Mouse (Mus musculus) MEL (cell line): ENCODE data around the gene Cdh19. TPM values are rescaled to one million over a fixed set of nuclear protein-coding genes. Genes with fewer than 3 reads are reported as not detected.
A peak's percentile ranks its signal among the peaks of the same experiment; 100 is the strongest.

ENCODE experiments used
- DNase-seq: peaks from one replicate; pipeline ENCODE4 v3.0.0; 2011; ENCODE audit warnings: low read depth, low spot score
- H3K27ac ChIP-seq: 2 replicates; pipeline ENCODE4 v1.5.1; 2012; ENCODE audit warnings: low read depth, mild to moderate bottlenecking, control low read depth, low read length, moderate library complexity; ENCODE audit not compliant: control insufficient read depth
- H3K27me3 ChIP-seq, 2 experiments: fragments of 150-350 bp in 1 of 2; sonication (generic) in 1 of 2; 2 replicates each; pipeline ENCODE4 v1.6.1; 2012; ENCODE audit warnings: low read length in 2 of 2, mild to moderate bottlenecking in 2 of 2, improper control_type of control experiment in 1 of 2, moderate library complexity in 1 of 2; ENCODE audit not compliant: insufficient read depth in 2 of 2, control insufficient read depth in 1 of 2
- H3K36me3 ChIP-seq, 2 experiments: 2 replicates each; pipeline ENCODE4 v1.6.1; 2012 to 2014; ENCODE audit warnings: low read length in 2 of 2, improper control_type of control experiment in 1 of 2, inconsistent platforms in 1 of 2, mild to moderate bottlenecking in 1 of 2; ENCODE audit not compliant: insufficient read depth in 2 of 2, control insufficient read depth in 1 of 2
- H3K4me1 ChIP-seq, 2 experiments: fragments of 150-350 bp in 1 of 2; sonication (generic) in 1 of 2; 2 replicates each; pipeline ENCODE4 v1.6.1; 2012; ENCODE audit warnings: low read length in 2 of 2, improper control_type of control experiment in 1 of 2, mild to moderate bottlenecking in 1 of 2; ENCODE audit not compliant: insufficient read depth in 2 of 2, control insufficient read depth in 1 of 2
- H3K4me3 ChIP-seq, 2 experiments: fragments of 150-350 bp in 1 of 2; sonication (generic) in 1 of 2; 2 replicates each; pipeline ENCODE4 v1.5.1; 2012; ENCODE audit warnings: low read depth in 2 of 2, low read length in 2 of 2, mild to moderate bottlenecking in 2 of 2, moderate library complexity in 2 of 2, control low read depth in 1 of 2, improper control_type of control experiment in 1 of 2; ENCODE audit not compliant: control insufficient read depth in 1 of 2, insufficient read depth in 1 of 2
- H3K79me2 ChIP-seq: 2 replicates; pipeline ENCODE4 v1.6.1; 2012; ENCODE audit warnings: mild to moderate bottlenecking, low read length, moderate library complexity; ENCODE audit not compliant: control insufficient read depth, poor library complexity, insufficient read depth
- H3K9ac ChIP-seq: 2 replicates; pipeline ENCODE4 v1.6.1; 2012; ENCODE audit warnings: low read depth, mild to moderate bottlenecking, control low read depth, low read length, moderate library complexity; ENCODE audit not compliant: control insufficient read depth, poor library complexity, severe bottlenecking
- H3K9me3 ChIP-seq: fragments of 150-350 bp; sonication (generic); replicated peaks from 2 replicates; pipeline ENCODE4 v1.6.1; 2012; ENCODE audit warnings: mild to moderate bottlenecking, low read length, improper control_type of control experiment, moderate library complexity; ENCODE audit not compliant: insufficient read depth
- BHLHE40 ChIP-seq: IDR thresholded peaks from 2 replicates; pipeline ENCODE4 v1.6.1; 2012; ENCODE audit warnings: low read depth, mild to moderate bottlenecking, inconsistent platforms, low read length, improper control_type of control experiment, borderline replicate concordance
- CHD1 ChIP-seq: IDR thresholded peaks from 2 replicates; pipeline ENCODE4 v1.6.1; 2012; ENCODE audit warnings: low read depth, mild to moderate bottlenecking, inconsistent platforms, low read length, improper control_type of control experiment
- CHD2 ChIP-seq: IDR thresholded peaks from 2 replicates; pipeline ENCODE4 v1.6.1; 2011; ENCODE audit warnings: low read length, improper control_type of control experiment
- CTCF ChIP-seq, 3 experiments: IDR thresholded peaks in 2 of 3; conservative IDR thresholded peaks in 1 of 3; 2 replicates each; pipeline ENCODE4 v1.5.1; 2011 to 2012; ENCODE audit warnings: low read length in 3 of 3, low read depth in 2 of 3, mild to moderate bottlenecking in 2 of 3, improper control_type of control experiment in 1 of 3, inconsistent platforms in 1 of 3, mixed read lengths in 1 of 3, moderate library complexity in 1 of 3; ENCODE audit not compliant: control insufficient read depth in 1 of 3, insufficient read depth in 1 of 3, poor library complexity in 1 of 3, severe bottlenecking in 1 of 3
- E2F4 ChIP-seq: IDR thresholded peaks from 2 replicates; pipeline ENCODE4 v1.6.1; 2011; ENCODE audit warnings: low read depth, low read length, improper control_type of control experiment, borderline replicate concordance
- EP300 ChIP-seq, 2 experiments: IDR thresholded peaks; 2 replicates each; pipeline ENCODE4 v1.6.1; 2011; ENCODE audit warnings: improper control_type of control experiment in 2 of 2, low read length in 2 of 2, low read depth in 1 of 2, mild to moderate bottlenecking in 1 of 2
- ETS1 ChIP-seq: IDR thresholded peaks from 2 replicates; pipeline ENCODE4 v1.6.1; 2012; ENCODE audit warnings: low read depth, mild to moderate bottlenecking, inconsistent platforms, low read length, improper control_type of control experiment, moderate library complexity
- GABPA ChIP-seq: IDR thresholded peaks from 2 replicates; pipeline ENCODE4 v1.6.1; 2012; ENCODE audit warnings: low read depth, mild to moderate bottlenecking, inconsistent platforms, low read length, improper control_type of control experiment, moderate library complexity
- GATA1 ChIP-seq: IDR thresholded peaks from 2 replicates; pipeline ENCODE4 v1.6.1; 2011; ENCODE audit warnings: low read depth, low read length, improper control_type of control experiment
- HCFC1 ChIP-seq: IDR thresholded peaks from 2 replicates; pipeline ENCODE4 v1.6.1; 2012; ENCODE audit warnings: low read depth, mild to moderate bottlenecking, inconsistent platforms, low read length, improper control_type of control experiment, moderate library complexity
- JUND ChIP-seq: IDR thresholded peaks from 2 replicates; pipeline ENCODE4 v1.6.1; 2011; ENCODE audit warnings: low read depth, mild to moderate bottlenecking, improper control_type of control experiment, low read length
- KAT2A ChIP-seq: conservative IDR thresholded peaks from 2 replicates; pipeline ENCODE4 v1.6.1; 2012; ENCODE audit warnings: low read depth, low read length, improper control_type of control experiment, inconsistent platforms
- MAFK ChIP-seq: IDR thresholded peaks from 2 replicates; pipeline ENCODE4 v1.6.1; 2011; ENCODE audit warnings: low read depth, mild to moderate bottlenecking, low read length, improper control_type of control experiment, borderline replicate concordance
- MAX ChIP-seq: IDR thresholded peaks from 2 replicates; pipeline ENCODE4 v1.6.1; 2011; ENCODE audit warnings: low read length, improper control_type of control experiment
- MAZ ChIP-seq: IDR thresholded peaks from 2 replicates; pipeline ENCODE4 v1.6.1; 2012; ENCODE audit warnings: low read depth, mild to moderate bottlenecking, inconsistent platforms, low read length, improper control_type of control experiment
- MEF2A ChIP-seq: IDR thresholded peaks from 2 replicates; pipeline ENCODE4 v1.6.1; 2014; ENCODE audit warnings: low read depth, mild to moderate bottlenecking, inconsistent platforms, low read length, improper control_type of control experiment; ENCODE audit not compliant: poor library complexity, insufficient replicate concordance, severe bottlenecking; ENCODE audit errors: extremely low read depth
- MXI1 ChIP-seq: IDR thresholded peaks from 2 replicates; pipeline ENCODE4 v1.6.1; 2011; ENCODE audit warnings: mild to moderate bottlenecking, low read depth, low read length, improper control_type of control experiment
- MYB ChIP-seq: IDR thresholded peaks from 2 replicates; pipeline ENCODE4 v1.6.1; 2011; ENCODE audit warnings: mild to moderate bottlenecking, low read depth, low read length, improper control_type of control experiment
- MYC ChIP-seq: IDR thresholded peaks from 2 replicates; pipeline ENCODE4 v1.6.1; 2011; ENCODE audit warnings: low read depth, mild to moderate bottlenecking, low read length, improper control_type of control experiment, moderate library complexity
- NELFE ChIP-seq: IDR thresholded peaks from 2 replicates; pipeline ENCODE4 v1.6.1; 2011; ENCODE audit warnings: low read depth, low read length, improper control_type of control experiment
- POLR2AphosphoS2 ChIP-seq: IDR thresholded peaks from 2 replicates; pipeline ENCODE4 v1.6.1; 2011; ENCODE audit warnings: low read length, improper control_type of control experiment
- RAD21 ChIP-seq: IDR thresholded peaks from 2 replicates; pipeline ENCODE4 v1.6.1; 2011; ENCODE audit warnings: mild to moderate bottlenecking, low read depth, low read length, improper control_type of control experiment
- RCOR1 ChIP-seq: IDR thresholded peaks from 2 replicates; pipeline ENCODE4 v1.6.1; 2012; ENCODE audit warnings: low read depth, mild to moderate bottlenecking, inconsistent platforms, low read length, improper control_type of control experiment
- SIN3A ChIP-seq: IDR thresholded peaks from 2 replicates; pipeline ENCODE4 v1.6.1; 2012; ENCODE audit warnings: low read length, improper control_type of control experiment, inconsistent platforms
- SMC3 ChIP-seq: IDR thresholded peaks from 2 replicates; pipeline ENCODE4 v1.6.1; 2011; ENCODE audit warnings: low read depth, low read length, improper control_type of control experiment
- TAL1 ChIP-seq: IDR thresholded peaks from 2 replicates; pipeline ENCODE4 v1.6.1; 2012; ENCODE audit warnings: mild to moderate bottlenecking, inconsistent platforms, low read length, moderate library complexity, mixed read lengths
- TCF12 ChIP-seq: IDR thresholded peaks from 2 replicates; pipeline ENCODE4 v1.6.1; 2014; ENCODE audit warnings: low read depth, mild to moderate bottlenecking, inconsistent platforms, low read length, improper control_type of control experiment, moderate library complexity
- USF1 ChIP-seq: IDR thresholded peaks from 2 replicates; pipeline ENCODE4 v1.6.1; 2014; ENCODE audit warnings: low read depth, mild to moderate bottlenecking, inconsistent platforms, low read length, improper control_type of control experiment, moderate library complexity
- ZC3H11A ChIP-seq: IDR thresholded peaks from 2 replicates; pipeline ENCODE4 v1.6.1; 2012; ENCODE audit warnings: low read depth, mild to moderate bottlenecking, inconsistent platforms, low read length, improper control_type of control experiment
- ZMIZ1 ChIP-seq: IDR thresholded peaks from 2 replicates; pipeline ENCODE4 v1.6.1; 2012; ENCODE audit warnings: low read depth, mild to moderate bottlenecking, inconsistent platforms, low read length, improper control_type of control experiment, moderate library complexity
- polyA plus RNA-seq, 2 experiments: library from polyadenylated mRNA; stranded (reverse) in 1 of 2; unstranded in 1 of 2; fragments of >175 nt in 1 of 2; fragments of >200 nt in 1 of 2; gene quantifications; 2 replicates each; pipeline versions ENCODE4 v1.2.1 to v1.2.4; 2012; ENCODE audit warnings: low replicate concordance in 2 of 2, low read depth in 1 of 2; ENCODE audit not compliant: insufficient read length in 2 of 2, insufficient read depth in 1 of 2, missing spikeins in 1 of 2
- total RNA-seq: library from RNA; depleted of rRNA; stranded (reverse); fragments of 300-350 nt; gene quantifications from 2 replicates; pipeline ENCODE4 v1.2.3, GENCODE M21; 2012

The Cdh19 gene
- total and polyA plus RNA-seq, 3 experiments = not detected

DNA sequence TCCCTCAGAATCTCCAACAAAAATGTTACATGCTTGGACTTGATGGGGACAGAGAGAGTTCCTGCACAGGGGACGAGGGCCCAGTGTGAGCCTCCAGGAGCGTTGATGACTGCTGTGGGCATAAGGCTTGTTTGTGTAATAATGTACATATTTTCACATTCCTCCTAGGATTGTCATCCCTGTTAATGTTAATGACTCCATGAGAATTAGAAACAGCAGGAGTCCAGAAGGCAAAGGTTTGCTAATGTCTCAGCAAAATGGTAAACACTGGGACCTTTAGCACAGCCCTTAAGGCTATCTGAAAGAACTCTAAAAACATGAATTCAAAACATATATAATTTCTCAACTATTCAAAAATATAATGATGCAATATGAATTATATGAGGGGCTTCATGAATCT is 8.2 kb downstream of the Cdh19 start:
- H3K27ac ChIP-seq = no peak overlapping the region
- no peak for DNase-seq
- TF ChIP-seq E2F4 (no peak), ZMIZ1 (no peak), ETS1 (no peak), MEF2A (no peak), CHD2 (no peak), CHD1 (no peak), MAZ (no peak), KAT2A (no peak), MYB (no peak), SIN3A (no peak), CTCF (IDR thresholded peaks at IDR 0.05 in 2 of 3, conservative IDR thresholded peaks at IDR 0.05 in 1 of 3; ENCODE audit: control insufficient read depth in 1 of 3, insufficient read depth in 1 of 3, low read depth in 2 of 3, low read length in 3 of 3, poor library complexity in 1 of 3, severe bottlenecking in 1 of 3) (no peak), RCOR1 (no peak), MYC (no peak), NELFE (no peak), SMC3 (no peak), TAL1 (no peak), MAFK (no peak), RAD21 (no peak), JUND (no peak), ZC3H11A (no peak)
- no peak overlapping the region for H3K9ac ChIP-seq
- H3K4me3 ChIP-seq = no peak overlapping the region
- H3K36me3 ChIP-seq = no peaks in the 10 kb centered on the region
- no peaks in the 10 kb centered on the region for H3K79me2 ChIP-seq
- H3K4me1 ChIP-seq = no peaks in the 10 kb centered on the region
- H3K9me3 ChIP-seq = no peaks in the 10 kb centered on the region
- H3K27me3 ChIP-seq = no peaks in the 10 kb centered on the region

DNA sequence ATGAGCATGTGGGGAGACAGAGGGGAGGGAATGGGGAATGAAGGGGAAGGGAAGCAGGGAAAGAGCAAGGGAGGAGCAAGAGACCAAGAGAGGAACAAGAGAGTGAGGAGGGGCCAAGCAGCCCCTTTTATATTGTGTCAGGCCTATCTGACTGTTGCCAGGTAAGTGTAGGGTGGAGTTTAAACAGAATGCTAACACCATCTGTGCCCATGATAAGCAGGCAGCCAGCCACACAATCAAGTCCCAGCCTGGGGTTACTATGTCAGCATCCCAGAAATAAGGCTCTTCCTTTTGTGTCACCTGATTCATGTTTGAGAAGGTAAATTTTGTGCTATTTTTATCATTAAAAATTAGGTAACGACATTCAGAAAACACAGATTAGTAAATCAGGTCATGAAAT is 67.6 kb downstream of the Cdh19 start:
- no peak for TF ChIP-seq JUND
- peak; percentile 74 for TF ChIP-seq ETS1
- TF ChIP-seq EP300 (IDR thresholded peaks at IDR 0.05; ENCODE audit: low read depth in 1 of 2, low read length in 2 of 2) = peak; percentile 68 to 78
- no peak for TF ChIP-seq ZMIZ1
- no peak for TF ChIP-seq CTCF (IDR thresholded peaks at IDR 0.05 in 2 of 3, conservative IDR thresholded peaks at IDR 0.05 in 1 of 3; ENCODE audit: control insufficient read depth in 1 of 3, insufficient read depth in 1 of 3, low read depth in 2 of 3, low read length in 3 of 3, poor library complexity in 1 of 3, severe bottlenecking in 1 of 3)
- no peak for TF ChIP-seq HCFC1
- TF ChIP-seq MYB = no peak
- TF ChIP-seq MXI1 = no peak
- no peak for TF ChIP-seq RCOR1
- TF ChIP-seq MAFK = 0 out of 2 replicates have a peak, but pooled peaks have one; percentile 8
- TF ChIP-seq GATA1 = peak; percentile 77
- no peak for TF ChIP-seq POLR2AphosphoS2
- TF ChIP-seq GABPA = no peak
- TF ChIP-seq CHD2 = no peak
- TF ChIP-seq TAL1 = peak; percentile 52; the same call in 1 of the 2 replicates
- TF ChIP-seq MAX = no peak
- TF ChIP-seq KAT2A = no peak
- peak; percentile 44; the same call in 1 of the 2 replicates for TF ChIP-seq USF1
- TF ChIP-seq SIN3A = 0 out of 2 replicates have a peak, but pooled peaks have one; percentile 4
- TF ChIP-seq MYC = 0 out of 2 replicates have a peak, but pooled peaks have one; percentile 7
- TF ChIP-seq TCF12 = peak; percentile 73
- TF ChIP-seq BHLHE40 = no peak
- TF ChIP-seq NELFE = no peak

More for the DNA sequence above, 67.6 kb downstream of the Cdh19 start:
- Histone ChIP-seq H3K79me2 (no peaks in the 10 kb centered on the region), H3K27me3 (no peaks in the 10 kb centered on the region), H3K9ac (no peak overlapping the region), H3K36me3 (peaks cover 0 to 9% of the 10 kb centered on the region in 2 experiments; a peak in 2 of 4 replicates), H3K4me1 (peaks cover 2 to 4% of the 10 kb centered on the region in 2 experiments), H3K9me3 (no peaks in the 10 kb centered on the region), H3K27ac (peak overlapping the region; percentile 30; the same call in 1 of the 2 replicates), H3K4me3 (no peak overlapping the region)
- DNase-seq = peak; percentile 69
